Mouse (Mus musculus): ENCODE results near the gene Hras.

- TF ChIP-seq CTCF (conservative IDR thresholded peaks at IDR 0.05; ENCODE audit: low read length) = no peak
- no peak for TF ChIP-seq POU5F1 (IDR thresholded peaks at IDR 0.05; ENCODE audit: borderline replicate concordance, low read length)
Observed at GRCm38 (mm10) chr7:141164397-141164796, 29.4 kb downstream of the Hras start.

Data from E14TG2a.4 (cell line).